35 mouse cellular contexts compared by ENCODE assay signal in genomic region chr7:6244361-6245292, GRCm38 (mm10). TPM values are rescaled to one million over a fixed set of nuclear protein-coding genes. Genes with fewer than 3 reads are reported as not detected.
DNase-seq lines count a peak whose midpoint lies in the region; ATAC-seq and TF ChIP-seq lines count a peak whose summit lies in the region.
"Had no signal": no experiment of that assay in that cellular context is flagged by ENCODE, and none has a peak within 500 bp of the region (broad histone marks: within the 10 kb centered on the region; RNA-seq: fewer than 3 reads in every experiment).

No protein-coding gene starts in this region.

- no peaks in the 10 kb centered on the region for H3K36me3 ChIP-seq in kidney, adult 2 months (ENCODE audit: control insufficient read depth, insufficient read depth, low read length)
- no peaks in the 10 kb centered on the region for H3K36me3 ChIP-seq in kidney, embryonic 15.5 days
- H3K36me3 ChIP-seq in embryonic facial prominence, embryonic 11.5 days (replicated peaks; ENCODE audit: control insufficient read depth, insufficient read depth, low read depth, low read length) = no peaks in the 10 kb centered on the region
- H3K36me3 ChIP-seq in limb, embryonic 10.5 days = no peaks in the 10 kb centered on the region
- H3K36me3 ChIP-seq: embryonic facial prominence, embryonic 13.5 days; heart, embryonic 10.5 days; midbrain, embryonic 10.5 days; neural tube, embryonic 13.5 days had no signal

- no peak for TF ChIP-seq POLR2A in kidney, adult 2 months (IDR thresholded peaks at IDR 0.05; ENCODE audit: low read depth, low read length)

- TF ChIP-seq CTCF in kidney, adult 2 months (conservative IDR thresholded peaks at IDR 0.05; ENCODE audit: insufficient read depth, insufficient read length, low read depth, low read length) = no peak

- H3K9me3 ChIP-seq in kidney, embryonic 15.5 days (replicated peaks) = no peaks in the 10 kb centered on the region
- no peaks in the 10 kb centered on the region for H3K9me3 ChIP-seq in embryonic facial prominence, embryonic 11.5 days (replicated peaks; ENCODE audit: control insufficient read depth, low read length)
- H3K9me3 ChIP-seq in limb, embryonic 10.5 days (replicated peaks) = no peaks in the 10 kb centered on the region
- H3K9me3 ChIP-seq: embryonic facial prominence, embryonic 13.5 days; neural tube, embryonic 13.5 days had no signal

- 34% methylated on average over 11 of the region's 11 CpGs for WGBS in kidney, adult 2 months
- 44% methylated on average over 11 of the region's 11 CpGs for WGBS in kidney, embryonic 15.5 days
- 47% methylated on average over 11 of the region's 11 CpGs for WGBS in embryonic facial prominence, embryonic 11.5 days
- 27% methylated on average over 11 of the region's 11 CpGs for WGBS in limb, embryonic 10.5 days

- peak overlapping the region; percentile 69; the same call in 1 of the 2 replicates for H3K27ac ChIP-seq in kidney, adult 2 months (ENCODE audit: insufficient read depth, low read depth, low read length)
- no peak overlapping the region for H3K27ac ChIP-seq in kidney, embryonic 15.5 days
- H3K27ac ChIP-seq in embryonic facial prominence, embryonic 11.5 days (replicated peaks; ENCODE audit: low read depth, low read length) = no peak overlapping the region
- H3K27ac ChIP-seq in limb, embryonic 10.5 days = peak overlapping the region; percentile 42
- H3K27ac ChIP-seq: embryonic facial prominence, embryonic 13.5 days; heart, embryonic 10.5 days; kidney, postnatal 0 days; midbrain, embryonic 10.5 days; neural tube, embryonic 13.5 days had no signal

- peak; percentile 80 for DNase-seq in kidney, adult 2 months
- peak; percentile 45 for DNase-seq in ES-CJ7 (ENCODE audit: low read depth, low spot score)
- peak; percentile 14 for DNase-seq in embryonic facial prominence, embryonic 11.5 days (ENCODE audit: low spot score)
- peak; percentile 45 for DNase-seq in limb, embryonic 10.5 days (ENCODE audit: low spot score)
- DNase-seq in layer of hippocampus, postnatal 25 days (ENCODE audit: extremely low spot score in 1 of 2, low spot score in 1 of 2) = no peak
- no peak for DNase-seq in thymus, adult 18-20 months
- DNase-seq in lung, adult 18-20 months = no peak
- DNase-seq: adrenal gland, postnatal 36 days; cerebellum, adult 9-10 months; liver; liver, postnatal 0 days; lung, postnatal 10 days; retina, postnatal 1 day; right cerebral cortex, postnatal 25 days; thymus, postnatal 14 days had no signal

- peaks cover 5% of the 10 kb centered on the region; the same call in 1 of the 2 replicates for H3K4me1 ChIP-seq in kidney, adult 2 months (ENCODE audit: control insufficient read depth, insufficient read depth, low read length)
- no peaks in the 10 kb centered on the region for H3K4me1 ChIP-seq in kidney, embryonic 15.5 days
- H3K4me1 ChIP-seq in embryonic facial prominence, embryonic 11.5 days (ENCODE audit: control insufficient read depth, insufficient read depth, low read length) = no peaks in the 10 kb centered on the region
- H3K4me1 ChIP-seq in limb, embryonic 10.5 days = peaks cover 15% of the 10 kb centered on the region
- H3K4me1 ChIP-seq: embryonic facial prominence, embryonic 13.5 days; heart, embryonic 10.5 days; midbrain, embryonic 10.5 days; neural tube, embryonic 13.5 days had no signal

- H3K4me3 ChIP-seq in kidney, adult 2 months (ENCODE audit: insufficient read depth, low read depth, low read length) = no peak overlapping the region
- no peak overlapping the region for H3K4me3 ChIP-seq in kidney, embryonic 15.5 days (replicated peaks)
- H3K4me3 ChIP-seq in embryonic facial prominence, embryonic 11.5 days (ENCODE audit: low read depth, low read length) = no peak overlapping the region
- H3K4me3 ChIP-seq in limb, embryonic 10.5 days = no peak overlapping the region
- H3K4me3 ChIP-seq: embryonic facial prominence, embryonic 13.5 days; heart, embryonic 10.5 days; midbrain, embryonic 10.5 days; myocyte; neural tube, embryonic 13.5 days had no signal

- ATAC-seq in kidney, embryonic 15.5 days (replicated peaks; ENCODE audit: low FRiP score) = no peak
- no peak for ATAC-seq in embryonic facial prominence, embryonic 11.5 days (replicated peaks; ENCODE audit: insufficient number of reproducible peaks, low FRiP score, low TSS enrichment, low read depth)
- ATAC-seq: forebrain, embryonic 14.5 days; hindbrain, embryonic 16.5 days; liver, postnatal 0 days; midbrain, embryonic 16.5 days had no signal

- no peaks in the 10 kb centered on the region for H3K27me3 ChIP-seq in kidney, adult 2 months (replicated peaks; ENCODE audit: control insufficient read depth, insufficient read depth, low read length)
- no peaks in the 10 kb centered on the region for H3K27me3 ChIP-seq in kidney, embryonic 15.5 days
- no peaks in the 10 kb centered on the region for H3K27me3 ChIP-seq in embryonic facial prominence, embryonic 11.5 days (ENCODE audit: control insufficient read depth, insufficient read depth, low read length)
- 0 out of 2 replicates have a peak, but pooled peaks cover 6% of the 10 kb centered on the region for H3K27me3 ChIP-seq in limb, embryonic 10.5 days (ENCODE audit: low read depth, poor library complexity, severe bottlenecking)
- H3K27me3 ChIP-seq: embryonic facial prominence, embryonic 13.5 days; neural tube, embryonic 13.5 days had no signal

- H3K9ac ChIP-seq in kidney, embryonic 15.5 days = no peak overlapping the region
- no peak overlapping the region for H3K9ac ChIP-seq in embryonic facial prominence, embryonic 11.5 days (replicated peaks; ENCODE audit: low read length)
- H3K9ac ChIP-seq: embryonic facial prominence, embryonic 13.5 days; liver, postnatal 0 days; neural tube, embryonic 13.5 days had no signal

- H3K4me2 ChIP-seq in kidney, embryonic 15.5 days = no peak overlapping the region
- H3K4me2 ChIP-seq in embryonic facial prominence, embryonic 11.5 days (ENCODE audit: low read depth, low read length) = no peak overlapping the region
- H3K4me2 ChIP-seq: embryonic facial prominence, embryonic 13.5 days; neural tube, embryonic 13.5 days had no signal

RNA-seq across cellular contexts. Expression of gene Epp13, which starts 7.9 kb away (rescaled TPM):
- polyA plus RNA-seq in kidney, adult 2 months (2012; rRNA removed) = not detected in 2 replicates
- not detected in 2 replicates for polyA plus RNA-seq in kidney, embryonic 15.5 days (2015; fragmentation: Nextera tagmentation; extraction: Ambion mirVana)
- not detected in 2 replicates for polyA plus RNA-seq in embryonic facial prominence, embryonic 11.5 days (2014; fragmentation: Nextera tagmentation; extraction: Ambion mirVana)
- not detected in 2 replicates for polyA plus RNA-seq in limb, embryonic 10.5 days (2016; fragmentation: Nextera tagmentation; extraction: Ambion mirVana)
- not detected for total RNA-seq in layer of hippocampus, postnatal 25 days (2021)
- total RNA-seq: adrenal gland, postnatal 36 days; common myeloid progenitor, adult 5-6 weeks; gastrocnemius, adult 8-10 months; granulocyte monocyte progenitor cell, adult 5-6 weeks; hematopoietic stem cell, adult 5-6 weeks; layer of hippocampus, adult 8-10 months; left cerebral cortex, adult 18-20 months; left cerebral cortex, postnatal 25 days had no signal
- polyA plus RNA-seq: embryonic facial prominence, embryonic 13.5 days; forebrain, embryonic 14.5 days; heart, embryonic 10.5 days; heart, embryonic 16.5 days; hindbrain, embryonic 16.5 days; kidney, postnatal 0 days; liver, postnatal 0 days; midbrain, embryonic 10.5 days; midbrain, embryonic 16.5 days; myocyte; neural tube, embryonic 13.5 days; spleen, adult 2 months had no signal

RNA-seq across cellular contexts. Expression of gene Zscan5b, which starts 22.5 kb away (rescaled TPM):
- not detected in 2 replicates for polyA plus RNA-seq in kidney, adult 2 months (2012; rRNA removed)
- not detected in 2 replicates for polyA plus RNA-seq in kidney, embryonic 15.5 days (2015; fragmentation: Nextera tagmentation; extraction: Ambion mirVana)
- not detected in 2 replicates for polyA plus RNA-seq in embryonic facial prominence, embryonic 11.5 days (2014; fragmentation: Nextera tagmentation; extraction: Ambion mirVana)
- not detected in 2 replicates for polyA plus RNA-seq in limb, embryonic 10.5 days (2016; fragmentation: Nextera tagmentation; extraction: Ambion mirVana)
- not detected for total RNA-seq in layer of hippocampus, postnatal 25 days (2021)
- total RNA-seq: adrenal gland, postnatal 36 days; common myeloid progenitor, adult 5-6 weeks; gastrocnemius, adult 8-10 months; granulocyte monocyte progenitor cell, adult 5-6 weeks; hematopoietic stem cell, adult 5-6 weeks; layer of hippocampus, adult 8-10 months; left cerebral cortex, adult 18-20 months; left cerebral cortex, postnatal 25 days had no signal
- polyA plus RNA-seq: embryonic facial prominence, embryonic 13.5 days; forebrain, embryonic 14.5 days; heart, embryonic 10.5 days; heart, embryonic 16.5 days; hindbrain, embryonic 16.5 days; kidney, postnatal 0 days; liver, postnatal 0 days; midbrain, embryonic 10.5 days; midbrain, embryonic 16.5 days; myocyte; neural tube, embryonic 13.5 days; spleen, adult 2 months had no signal

RNA-seq across cellular contexts. Expression of gene Zfp667, which starts 41.8 kb away (rescaled TPM):
- polyA plus RNA-seq in kidney, adult 2 months (2012; rRNA removed) = 0.75 and 0.95 TPM in 2 replicates
- 5.9 and 6.3 TPM in 2 replicates for polyA plus RNA-seq in kidney, embryonic 15.5 days (2015; fragmentation: Nextera tagmentation; extraction: Ambion mirVana)
- polyA plus RNA-seq in embryonic facial prominence, embryonic 11.5 days (2014; fragmentation: Nextera tagmentation; extraction: Ambion mirVana) = 7.4 and 8.2 TPM in 2 replicates
- 5.2 and 6.4 TPM in 2 replicates for polyA plus RNA-seq in limb, embryonic 10.5 days (2016; fragmentation: Nextera tagmentation; extraction: Ambion mirVana)
- total RNA-seq in layer of hippocampus, postnatal 25 days (2021) = 10 to 100 TPM; 16.5 to 17.6 TPM

RNA-seq across cellular contexts. Expression of gene Galp, which starts 47.7 kb away (rescaled TPM):
- not detected in 2 replicates for polyA plus RNA-seq in kidney, adult 2 months (2012; rRNA removed)
- not detected in 2 replicates for polyA plus RNA-seq in kidney, embryonic 15.5 days (2015; fragmentation: Nextera tagmentation; extraction: Ambion mirVana)
- polyA plus RNA-seq in embryonic facial prominence, embryonic 11.5 days (2014; fragmentation: Nextera tagmentation; extraction: Ambion mirVana) = not detected in 2 replicates
- not detected in 2 replicates for polyA plus RNA-seq in limb, embryonic 10.5 days (2016; fragmentation: Nextera tagmentation; extraction: Ambion mirVana)
- not detected for total RNA-seq in layer of hippocampus, postnatal 25 days (2021)
- total RNA-seq: adrenal gland, postnatal 36 days; common myeloid progenitor, adult 5-6 weeks; gastrocnemius, adult 8-10 months; granulocyte monocyte progenitor cell, adult 5-6 weeks; hematopoietic stem cell, adult 5-6 weeks; layer of hippocampus, adult 8-10 months; left cerebral cortex, adult 18-20 months; left cerebral cortex, postnatal 25 days had no signal
- polyA plus RNA-seq: embryonic facial prominence, embryonic 13.5 days; forebrain, embryonic 14.5 days; heart, embryonic 10.5 days; heart, embryonic 16.5 days; hindbrain, embryonic 16.5 days; kidney, postnatal 0 days; liver, postnatal 0 days; midbrain, embryonic 10.5 days; midbrain, embryonic 16.5 days; myocyte; neural tube, embryonic 13.5 days; spleen, adult 2 months; testis, adult 2 months had no signal

Comparison
In these comparisons a context has a peak if more than half of its experiments do, and no peak if none do; other contexts are left out.
1. H3K27ac ChIP-seq: peak in kidney, adult 2 months (single experiment) and limb, embryonic 10.5 days (single experiment); none in kidney, embryonic 15.5 days (single experiment) and embryonic facial prominence, embryonic 11.5 days (single experiment).
2. DNase-seq: peak in kidney, adult 2 months (single experiment), ES-CJ7 (single experiment), embryonic facial prominence, embryonic 11.5 days (single experiment) and limb, embryonic 10.5 days (single experiment); none in layer of hippocampus, postnatal 25 days (0 of 2), thymus, adult 18-20 months (0 of 2) and lung, adult 18-20 months (0 of 2).